Mouse (Mus musculus) E14TG2a.4 (cell line): ENCODE data around the gene Gga1.

Experiments used
- CTCF ChIP-seq: conservative IDR thresholded peaks from 2 replicates; pipeline ENCODE4 v1.5.1; 2014; ENCODE audit warnings: low read length
- NANOG ChIP-seq: IDR thresholded peaks from 2 replicates; pipeline ENCODE4 v1.6.1; 2014; ENCODE audit warnings: borderline replicate concordance, low read length, mixed read lengths

GRCm38 (mm10) chr15:78918126-78918525, 41.1 kb downstream of the Gga1 start:
- TF ChIP-seq CTCF (no peak), NANOG (no peak)
